ENCODE assay signal across 7 mouse cellular contexts in the genomic region with DNA sequence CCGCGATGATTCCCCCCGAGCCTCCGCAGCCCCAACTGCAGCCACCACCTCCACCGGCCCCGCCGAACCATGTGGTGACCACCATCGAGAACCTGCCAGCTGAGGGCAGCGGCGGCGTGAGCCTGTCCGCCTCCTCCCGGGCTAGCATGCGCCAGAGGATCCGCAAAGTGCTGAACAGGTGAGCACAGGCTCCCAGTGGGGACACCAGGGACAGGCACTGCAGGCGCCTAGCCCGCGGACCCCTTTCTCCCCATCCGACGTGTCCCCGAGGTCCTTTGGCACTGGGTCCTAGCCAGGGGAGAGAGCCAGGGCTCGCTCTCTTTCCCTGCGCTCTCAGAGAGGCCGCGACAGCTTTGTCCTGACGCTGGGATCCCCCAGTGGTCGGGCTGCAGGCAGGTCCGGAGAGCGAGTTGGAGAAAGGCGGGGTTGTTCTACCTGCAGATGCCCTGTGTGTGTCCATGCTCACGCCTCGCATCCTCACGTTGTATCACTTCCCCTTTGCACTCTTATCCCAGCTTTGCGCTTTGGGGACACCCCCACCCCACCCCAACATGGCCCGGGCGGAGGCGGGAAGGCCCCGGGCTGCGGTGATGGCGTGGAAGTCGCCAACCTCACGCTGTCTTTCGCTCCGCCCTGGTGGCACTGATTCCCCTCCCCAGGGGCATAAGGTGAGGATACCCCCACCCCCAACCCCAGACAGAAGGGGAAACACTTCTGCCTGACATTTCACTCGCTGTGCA. TPM values are rescaled to one million over a fixed set of nuclear protein-coding genes. Genes with fewer than 3 reads are reported as not detected.
DNase-seq lines count a peak whose midpoint lies in the region; ATAC-seq lines count a peak whose summit lies in the region.

No protein-coding gene starts in this region.

- DNase-seq in Muller cell, postnatal 12 days (ENCODE audit: inconsistent ontology term), result peak; percentile 70
- DNase-seq in adrenal gland, postnatal 14 days, result peak; percentile 8
- peak; percentile 80 for DNase-seq in forebrain, embryonic 11.5 days (ENCODE audit: low spot score)
- peak; percentile 73 for DNase-seq in limb, embryonic 11.5 days (ENCODE audit: low spot score)
- DNase-seq in spleen, postnatal 4 days (ENCODE audit: low spot score in 2 of 2), result no peak

- peak overlapping the region; percentile 77 for H3K4me2 ChIP-seq in forebrain, embryonic 11.5 days (ENCODE audit: low read depth, low read length, severe bottlenecking)
- peak overlapping the region; percentile 86 for H3K4me2 ChIP-seq in hindbrain, embryonic 15.5 days
- peak overlapping the region; percentile 95 for H3K4me2 ChIP-seq in limb, embryonic 11.5 days (ENCODE audit: low read depth, severe bottlenecking)
- peak overlapping the region; percentile 82 for H3K4me2 ChIP-seq in neural tube, embryonic 13.5 days

- H3K27me3 ChIP-seq in forebrain, embryonic 11.5 days (ENCODE audit: control insufficient read depth, insufficient read depth, low read length), result no peaks in the 10 kb centered on the region
- no peaks in the 10 kb centered on the region for H3K27me3 ChIP-seq in hindbrain, embryonic 15.5 days
- peaks cover 7% of the 10 kb centered on the region; the same call in 1 of the 2 replicates for H3K27me3 ChIP-seq in limb, embryonic 11.5 days (ENCODE audit: control insufficient read depth, insufficient read depth, low read length)
- no peaks in the 10 kb centered on the region for H3K27me3 ChIP-seq in neural tube, embryonic 13.5 days

- H3K4me1 ChIP-seq in forebrain, embryonic 11.5 days (replicated peaks; ENCODE audit: control insufficient read depth, insufficient read depth, low read length), result no peaks in the 10 kb centered on the region
- peaks cover 22% of the 10 kb centered on the region for H3K4me1 ChIP-seq in hindbrain, embryonic 15.5 days (replicated peaks)
- H3K4me1 ChIP-seq in limb, embryonic 11.5 days (ENCODE audit: control insufficient read depth, insufficient read depth, low read length), result peaks cover 4% of the 10 kb centered on the region; the same call in 1 of the 2 replicates
- H3K4me1 ChIP-seq in neural tube, embryonic 13.5 days (replicated peaks), result peaks cover 19% of the 10 kb centered on the region

- peak overlapping the region; percentile 78 for H3K4me3 ChIP-seq in forebrain, embryonic 11.5 days (ENCODE audit: low read depth, low read length)
- H3K4me3 ChIP-seq in hindbrain, embryonic 15.5 days, result peak overlapping the region; percentile 82
- peak overlapping the region; percentile 59 for H3K4me3 ChIP-seq in limb, embryonic 11.5 days (ENCODE audit: low read depth, low read length)
- H3K4me3 ChIP-seq in neural tube, embryonic 13.5 days, result peak overlapping the region; percentile 89

- peak overlapping the region; percentile 95 for H3K9ac ChIP-seq in forebrain, embryonic 11.5 days (ENCODE audit: low read length)
- peak overlapping the region; percentile 91 for H3K9ac ChIP-seq in hindbrain, embryonic 15.5 days
- H3K9ac ChIP-seq in limb, embryonic 11.5 days (ENCODE audit: low read length), result peak overlapping the region; percentile 69
- peak overlapping the region; percentile 95 for H3K9ac ChIP-seq in neural tube, embryonic 13.5 days

- no peaks in the 10 kb centered on the region for H3K36me3 ChIP-seq in forebrain, embryonic 11.5 days (ENCODE audit: control insufficient read depth, insufficient read depth, low read length)
- H3K36me3 ChIP-seq in hindbrain, embryonic 15.5 days, result no peaks in the 10 kb centered on the region
- H3K36me3 ChIP-seq in limb, embryonic 11.5 days (ENCODE audit: control insufficient read depth, insufficient read depth, low read length), result no peaks in the 10 kb centered on the region
- H3K36me3 ChIP-seq in neural tube, embryonic 13.5 days, result no peaks in the 10 kb centered on the region

- H3K9me3 ChIP-seq in forebrain, embryonic 11.5 days (ENCODE audit: control insufficient read depth, low read length), result no peaks in the 10 kb centered on the region
- H3K9me3 ChIP-seq in hindbrain, embryonic 15.5 days, result no peaks in the 10 kb centered on the region
- no peaks in the 10 kb centered on the region for H3K9me3 ChIP-seq in limb, embryonic 11.5 days (ENCODE audit: control insufficient read depth, low read length)
- no peaks in the 10 kb centered on the region for H3K9me3 ChIP-seq in neural tube, embryonic 13.5 days

- ATAC-seq in forebrain, embryonic 11.5 days (replicated peaks; ENCODE audit: low FRiP score), result peak; percentile 73
- peak; percentile 76 for ATAC-seq in hindbrain, embryonic 15.5 days (ENCODE audit: low FRiP score, low read depth)
- peak; percentile 76 for ATAC-seq in limb, embryonic 11.5 days (ENCODE audit: insufficient number of reproducible peaks, low FRiP score, low TSS enrichment, low read depth)
- peak; percentile 85 for ATAC-seq in neural tube, embryonic 13.5 days (ENCODE audit: low read depth)

- H3K27ac ChIP-seq in forebrain, embryonic 11.5 days (ENCODE audit: low read depth, low read length), result peak overlapping the region; percentile 89
- H3K27ac ChIP-seq in hindbrain, embryonic 15.5 days (replicated peaks), result peak overlapping the region; percentile 91
- H3K27ac ChIP-seq in limb, embryonic 11.5 days (replicated peaks; ENCODE audit: low read depth, low read length), result no peak overlapping the region
- H3K27ac ChIP-seq in neural tube, embryonic 13.5 days (replicated peaks), result peak overlapping the region; percentile 93

- WGBS in forebrain, embryonic 11.5 days, result 0% methylated on average over 43 of the region's 45 CpGs
- WGBS in hindbrain, embryonic 15.5 days, result under 1% methylated on average over 45 of the region's 45 CpGs
- under 1% methylated on average over 42 of the region's 45 CpGs for WGBS in limb, embryonic 11.5 days
- under 1% methylated on average over 45 of the region's 45 CpGs for WGBS in neural tube, embryonic 13.5 days

RNA-seq across cellular contexts. Expression of a gene that starts 0.8 kb away (rescaled TPM):
- total RNA-seq in adrenal gland, postnatal 14 days (2021), result 1.3 and 1.5 TPM in 2 replicates
- 24.5 and 28.2 TPM in 2 replicates for polyA plus RNA-seq in forebrain, embryonic 11.5 days (2014; fragmentation: Nextera tagmentation; extraction: Ambion mirVana)
- 37.3 and 44.5 TPM in 2 replicates for polyA plus RNA-seq in hindbrain, embryonic 15.5 days (2015; fragmentation: Nextera tagmentation; extraction: Ambion mirVana)
- 1.8 and 2.0 TPM in 2 replicates for polyA plus RNA-seq in limb, embryonic 11.5 days (2014; fragmentation: Nextera tagmentation; extraction: Ambion mirVana)
- 24.5 and 26.3 TPM in 2 replicates for polyA plus RNA-seq in neural tube, embryonic 13.5 days (2015; fragmentation: Nextera tagmentation; extraction: Ambion mirVana)

Comparison
In these comparisons a context has a peak if more than half of its experiments do, and no peak if none do; other contexts are left out.
1. DNase-seq: peak in Muller cell, postnatal 12 days (single experiment), adrenal gland, postnatal 14 days (single experiment), forebrain, embryonic 11.5 days (single experiment) and limb, embryonic 11.5 days (single experiment); none in spleen, postnatal 4 days (0 of 2).
2. Peak in every context shown above with its lines, with median percentiles within 50 percentile points of each other: ATAC-seq, H3K4me2 ChIP-seq, H3K4me3 ChIP-seq and H3K9ac ChIP-seq.